Mouse (Mus musculus) heart, embryonic 16.5 days (tissue): ENCODE results near the gene Exoc3l4. TPM values are rescaled to one million over a fixed set of nuclear protein-coding genes. Genes with fewer than 3 reads are reported as not detected.

Experiments used
- ATAC-seq: fragments of 200-750 bp; cut with Nextera tagmentation; replicated peaks from 2 replicates; pipeline ENCODE4 v1.8.0; 2017; ENCODE audit warnings: moderate number of reproducible peaks; ENCODE audit not compliant: insufficient read depth, low FRiP score; ENCODE audit errors: extremely low read depth
- H3K27ac ChIP-seq: fragments of 300-500 bp; sonication (generic); 2 replicates; pipeline ENCODE4 v1.5.1; 2014; ENCODE audit warnings: mild to moderate bottlenecking, low read length, control low read depth, moderate library complexity
- H3K27me3 ChIP-seq: fragments of 300-500 bp; sonication (generic); 2 replicates; pipeline ENCODE4 v1.6.1; 2014; ENCODE audit warnings: low read length, mixed read lengths; ENCODE audit not compliant: control insufficient read depth, insufficient read depth
- H3K36me3 ChIP-seq: fragments of 300-500 bp; sonication (generic); 2 replicates; pipeline ENCODE4 v1.6.1; 2014; ENCODE audit not compliant: control insufficient read depth, insufficient read depth
- H3K4me1 ChIP-seq: fragments of 300-500 bp; sonication (generic); 2 replicates; pipeline ENCODE4 v1.6.1; 2014; ENCODE audit warnings: low read length, mixed read lengths; ENCODE audit not compliant: control insufficient read depth, insufficient read depth
- H3K4me2 ChIP-seq: fragments of 300-500 bp; sonication (generic); 2 replicates; pipeline ENCODE4 v1.6.1; 2014; ENCODE audit warnings: low read depth, mild to moderate bottlenecking, control low read depth, low read length
- H3K4me3 ChIP-seq: fragments of 300-500 bp; sonication (generic); 2 replicates; pipeline ENCODE4 v1.5.1; 2014; ENCODE audit warnings: mild to moderate bottlenecking, control low read depth, low read length
- H3K9ac ChIP-seq: fragments of 300-500 bp; sonication (generic); 2 replicates; pipeline ENCODE4 v1.6.1; 2014; ENCODE audit warnings: low read length, control low read depth
- H3K9me3 ChIP-seq: fragments of 300-500 bp; sonication (generic); replicated peaks from 2 replicates; pipeline ENCODE4 v1.6.1; 2016; ENCODE audit warnings: low read length; ENCODE audit not compliant: control insufficient read depth
- WGBS: fragments of 180-500 bp; shearing (Covaris S2); extraction: QIAGEN DNeasy Blood & Tissue Kit; methylation state at CpG from one replicate; pipeline ENCODE4 v1.1.7; 2014; 5-methylcytosine and 5-hydroxymethylcytosine counted together
- polyA plus RNA-seq: library from polyadenylated mRNA; unstranded; fragments of >200 nt; fragmentation: Nextera tagmentation; extraction: Ambion mirVana; gene quantifications from 2 replicates; pipeline ENCODE4 v1.2.1, GENCODE M21; 2015

Exoc3l4 gene
- polyA plus RNA-seq, 1 experiment from 2014 or later, result 14.9 TPM

GRCm38 (mm10) chr12:111377376-111377973, 39.3 kb upstream of the Exoc3l4 start, which contains the start of gene Cdc42bpb:
TSS of gene Cdc42bpb (minus strand) at chr12:111377718.
- Histone ChIP-seq H3K27ac (peak within 1 kb of the TSS; percentile 98), H3K36me3 (no peaks in the 10 kb centered on the region), H3K4me3 (peak within 1 kb of the TSS; percentile 98), H3K27me3 (no peaks in the 10 kb centered on the region), H3K4me2 (peak within 1 kb of the TSS; percentile 89), H3K9ac (peak within 1 kb of the TSS; percentile 98), H3K4me1 (peaks cover 26% of the 10 kb centered on the region), H3K9me3 (no peaks in the 10 kb centered on the region)
- under 1% methylated on average over 93 of the region's 94 CpGs for WGBS
- peak; percentile 91 for ATAC-seq

- Histone ChIP-seq H3K9me3 (no peaks in the 10 kb centered on the region), H3K4me2 (peak overlapping the region; percentile 89), H3K9ac (peak overlapping the region; percentile 98), H3K27me3 (no peaks in the 10 kb centered on the region), H3K36me3 (no peaks in the 10 kb centered on the region), H3K4me1 (peaks cover 26% of the 10 kb centered on the region), H3K27ac (peak overlapping the region; percentile 98), H3K4me3 (peak overlapping the region; percentile 98)
- under 1% methylated on average over 32 of the region's 32 CpGs for WGBS
- peak; percentile 28 for ATAC-seq
Measured at GRCm38 (mm10) chr12:111377986-111378490, 38.8 kb upstream of the Exoc3l4 start.

GRCm38 (mm10) chr12:111378812-111379211, 38.0 kb upstream of the Exoc3l4 start:
- WGBS, result 75% methylated on average over 12 of the region's 12 CpGs
- H3K9ac ChIP-seq, result no peak overlapping the region
- peaks cover 25% of the 10 kb centered on the region for H3K4me1 ChIP-seq
- H3K4me2 ChIP-seq, result peak overlapping the region; percentile 89
- no peaks in the 10 kb centered on the region for H3K36me3 ChIP-seq
- no peaks in the 10 kb centered on the region for H3K27me3 ChIP-seq
- H3K9me3 ChIP-seq, result no peaks in the 10 kb centered on the region
- no peak overlapping the region for H3K4me3 ChIP-seq
- ATAC-seq, result no peak
- no peak overlapping the region for H3K27ac ChIP-seq

DNA sequence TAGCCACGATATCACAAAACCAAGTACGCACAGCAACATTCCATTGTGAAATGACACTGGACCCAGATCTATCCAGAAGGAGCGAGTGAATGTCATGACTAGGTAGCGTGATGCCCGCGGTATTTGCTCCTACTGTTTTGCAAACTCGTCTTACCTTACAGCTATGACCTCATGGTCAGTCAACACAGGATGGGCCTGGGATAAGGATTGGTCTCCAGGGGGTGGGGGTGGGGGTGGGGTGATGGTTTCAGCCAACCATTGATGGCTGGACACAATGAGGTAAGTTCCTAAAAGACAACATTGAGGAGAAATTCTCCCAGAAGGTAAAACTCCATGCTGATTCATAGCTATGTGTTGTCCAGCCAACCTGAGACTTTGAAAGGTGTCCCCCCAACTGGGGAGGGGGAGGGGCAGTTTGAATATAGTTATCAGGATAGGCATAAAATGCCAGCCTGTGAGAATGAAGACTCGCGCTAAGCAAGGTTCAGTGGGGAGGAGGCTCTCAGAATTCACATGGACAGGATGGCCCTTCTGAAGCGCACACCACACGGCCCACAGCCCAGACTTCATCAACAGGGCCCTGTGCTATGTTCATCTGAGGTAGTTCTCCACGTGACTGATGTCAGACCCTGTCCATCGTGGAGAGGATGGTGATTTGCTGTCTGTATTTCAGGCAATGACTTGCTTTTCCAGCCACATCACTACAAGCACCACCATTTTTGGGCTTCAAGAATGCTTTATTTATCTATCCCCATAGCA, 30.8 kb upstream of the Exoc3l4 start:
- no peaks in the 10 kb centered on the region for H3K36me3 ChIP-seq
- H3K4me3 ChIP-seq, result no peak overlapping the region
- peak overlapping the region; percentile 82 for H3K27ac ChIP-seq
- H3K4me2 ChIP-seq, result no peak overlapping the region; the same call in 1 of the 2 replicates
- 70% methylated on average over 13 of the region's 13 CpGs for WGBS
- no peaks in the 10 kb centered on the region for H3K27me3 ChIP-seq
- H3K9ac ChIP-seq, result peak overlapping the region; percentile 12; the same call in 1 of the 2 replicates
- no peak; the same call in 1 of the 2 replicates for ATAC-seq
- H3K4me1 ChIP-seq, result peaks cover 14% of the 10 kb centered on the region
- H3K9me3 ChIP-seq, result no peaks in the 10 kb centered on the region

GRCm38 (mm10) chr12:111386642-111387120, 30.1 kb upstream of the Exoc3l4 start:
- no peaks in the 10 kb centered on the region for H3K36me3 ChIP-seq
- H3K4me2 ChIP-seq, result no peak overlapping the region; the same call in 1 of the 2 replicates
- peak overlapping the region; percentile 20; the same call in 1 of the 2 replicates for H3K9ac ChIP-seq
- no peaks in the 10 kb centered on the region for H3K27me3 ChIP-seq
- peaks cover 14% of the 10 kb centered on the region for H3K4me1 ChIP-seq
- H3K27ac ChIP-seq, result peak overlapping the region; percentile 82
- peak; percentile 91 for ATAC-seq
- no peak overlapping the region for H3K4me3 ChIP-seq
- WGBS, result 23% methylated on average over 8 of the region's 8 CpGs
- H3K9me3 ChIP-seq, result no peaks in the 10 kb centered on the region

DNA sequence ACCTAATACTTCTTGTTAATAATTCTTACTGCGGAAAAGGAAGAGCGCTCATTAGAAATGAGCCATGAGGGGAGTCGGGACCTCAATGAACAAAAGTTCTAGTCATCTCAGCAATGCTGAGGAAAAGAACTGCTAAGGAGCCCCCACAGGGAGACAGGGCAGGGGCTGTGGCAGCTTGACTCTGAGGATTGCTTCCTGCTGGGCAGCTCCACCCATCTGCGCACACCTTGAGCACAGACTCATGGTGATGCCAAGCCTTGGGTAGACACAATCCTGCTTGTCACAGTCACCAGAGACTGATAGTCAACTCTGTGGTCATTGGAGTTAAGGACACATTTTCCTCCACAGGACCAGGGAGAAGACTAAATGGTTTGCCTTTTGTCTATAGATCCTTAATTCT, 29.7 kb upstream of the Exoc3l4 start:
- Histone ChIP-seq H3K27me3 (no peaks in the 10 kb centered on the region), H3K9me3 (no peaks in the 10 kb centered on the region), H3K9ac (peak overlapping the region; percentile 20; the same call in 1 of the 2 replicates), H3K36me3 (no peaks in the 10 kb centered on the region), H3K27ac (peak overlapping the region; percentile 82), H3K4me2 (no peak overlapping the region), H3K4me3 (no peak overlapping the region), H3K4me1 (peaks cover 14% of the 10 kb centered on the region)
- 72% methylated on average over 4 of the region's 4 CpGs for WGBS
- peak; percentile 50; the same call in 1 of the 2 replicates for ATAC-seq

- Histone ChIP-seq H3K9me3 (no peaks in the 10 kb centered on the region), H3K4me1 (peaks cover 6% of the 10 kb centered on the region), H3K27ac (no peak overlapping the region), H3K4me3 (no peak overlapping the region), H3K4me2 (no peak overlapping the region), H3K36me3 (no peaks in the 10 kb centered on the region), H3K27me3 (no peaks in the 10 kb centered on the region), H3K9ac (no peak overlapping the region)
- ATAC-seq, result no peak
- WGBS, result 86% methylated on average over 6 of the region's 6 CpGs
Measured at GRCm38 (mm10) chr12:111394008-111394407, 22.8 kb upstream of the Exoc3l4 start.

DNA sequence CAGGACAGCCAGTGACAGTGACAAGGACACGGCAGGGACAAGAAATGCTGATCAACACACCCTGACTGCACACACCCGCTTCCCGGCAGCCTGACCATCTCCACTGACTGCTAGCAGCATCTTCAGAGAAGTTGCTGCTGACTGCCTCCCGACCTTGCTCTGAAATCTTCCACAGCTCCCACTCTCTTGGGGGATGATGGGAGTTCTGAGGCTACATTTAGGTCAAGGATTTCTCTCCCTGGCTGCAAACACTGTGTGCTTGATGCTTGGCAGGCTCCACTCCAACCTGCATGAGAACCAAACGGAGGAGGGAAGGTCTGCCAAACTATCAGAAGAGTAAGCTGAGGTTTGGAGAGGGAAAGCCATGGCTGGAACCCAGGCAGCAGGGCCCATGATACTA, 19.8 kb upstream of the Exoc3l4 start:
- ATAC-seq, result no peak
- peaks cover 2% of the 10 kb centered on the region; the same call in 1 of the 2 replicates for H3K27me3 ChIP-seq
- H3K27ac ChIP-seq, result no peak overlapping the region
- H3K4me2 ChIP-seq, result no peak overlapping the region
- H3K4me1 ChIP-seq, result peaks cover 6% of the 10 kb centered on the region
- H3K9me3 ChIP-seq, result no peaks in the 10 kb centered on the region
- no peak overlapping the region for H3K4me3 ChIP-seq
- 57% methylated on average over 5 of the region's 5 CpGs for WGBS
- no peaks in the 10 kb centered on the region for H3K36me3 ChIP-seq
- H3K9ac ChIP-seq, result no peak overlapping the region
